Mouse (Mus musculus): ENCODE data around the gene Mcrip2.

DNA sequence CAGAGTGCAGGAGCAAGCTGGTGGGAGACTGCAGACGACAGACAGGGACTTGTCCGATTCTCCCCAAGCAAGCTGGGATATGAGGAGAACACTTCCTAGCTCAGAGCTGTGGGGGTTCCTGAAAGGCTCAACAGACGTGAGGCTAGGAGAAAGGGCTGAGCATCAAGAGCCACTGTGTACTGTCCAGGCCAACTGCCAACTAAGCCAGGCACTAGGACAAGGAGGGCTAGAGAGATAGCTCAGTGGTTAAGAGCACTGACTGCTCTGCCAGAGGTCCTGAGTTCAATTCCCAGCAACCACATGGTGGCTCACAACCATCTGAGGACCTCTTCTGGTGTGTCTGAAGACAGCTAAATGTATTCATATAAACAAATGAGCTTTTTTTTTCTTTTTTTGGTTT is 26.1 kb downstream of the Mcrip2 start:
- TF ChIP-seq POLR2A (IDR thresholded peaks at IDR 0.05; ENCODE audit: insufficient read length, low read depth) (no peak), POLR2AphosphoS2 (IDR thresholded peaks at IDR 0.05; ENCODE audit: insufficient read length, low read depth) (no peak), MAX (IDR thresholded peaks at IDR 0.05; ENCODE audit: low read depth) (no peak), USF1 (IDR thresholded peaks at IDR 0.05; ENCODE audit: low read depth) (no peak), CEBPB (IDR thresholded peaks at IDR 0.05; ENCODE audit: insufficient read depth, poor library complexity, severe bottlenecking) (no peak), TCF12 (IDR thresholded peaks at IDR 0.05; ENCODE audit: insufficient read depth, poor library complexity, severe bottlenecking) (no peak), E2F4 (IDR thresholded peaks at IDR 0.05; ENCODE audit: insufficient read depth) (no peak), SRF (IDR thresholded peaks at IDR 0.05; ENCODE audit: control insufficient read depth, insufficient read length, low read depth) (no peak), MYOG (IDR thresholded peaks at IDR 0.05; ENCODE audit: control insufficient read depth in 1 of 3, insufficient read depth in 1 of 3, insufficient read length in 2 of 3, low read depth in 2 of 3) (no peak), MYOD1 (IDR thresholded peaks at IDR 0.05; ENCODE audit: control insufficient read depth in 1 of 3, insufficient read length in 2 of 3, low read depth in 2 of 3) (no peak), TCF3 (IDR thresholded peaks at IDR 0.05; ENCODE audit: insufficient read length, low read depth) (no peak), REST (IDR thresholded peaks at IDR 0.05; ENCODE audit: insufficient read depth, insufficient read length) (no peak)

Data from myocyte (in vitro differentiated cells).